Mouse (Mus musculus): ENCODE data around the gene Def6.

DNA sequence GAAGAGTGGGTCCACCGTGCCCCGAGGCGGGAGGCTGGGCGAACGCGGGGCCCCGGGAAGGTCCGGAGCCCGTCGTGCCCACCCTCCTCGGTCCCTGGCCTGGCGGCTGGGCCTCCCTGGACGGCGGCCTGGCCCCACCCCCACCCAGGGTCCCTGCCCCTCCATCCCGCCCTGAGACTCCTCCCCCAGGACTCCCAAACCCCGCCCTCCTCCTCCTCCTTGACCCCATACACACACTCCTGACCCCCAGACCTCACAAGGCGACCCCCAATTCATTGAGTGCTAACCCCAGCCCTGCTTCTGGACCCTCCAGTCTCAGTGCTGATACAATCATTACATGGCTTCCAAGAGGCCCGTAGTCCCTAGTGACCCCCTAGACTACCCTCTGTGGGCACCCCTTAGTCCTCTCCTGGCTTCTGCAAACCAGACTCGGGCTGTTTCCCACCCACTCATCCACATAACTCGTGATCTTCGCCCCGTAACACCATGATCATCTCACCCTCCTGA is 30.0 kb upstream of the Def6 start:
- TF ChIP-seq CTCF (IDR thresholded peaks at IDR 0.05; ENCODE audit: control insufficient read depth, insufficient read depth, insufficient replicate concordance, low read depth, low read length), result no peak
- TF ChIP-seq POLR2A (IDR thresholded peaks at IDR 0.05; ENCODE audit: control insufficient read depth, low read depth, low read length), result no peak

Measured in testis, adult 2 months (tissue).